Mouse (Mus musculus) thymus, adult 2 months (tissue): ENCODE data around the gene Olah.

Experiments
- CTCF ChIP-seq: fragments of 200-500 bp; IDR thresholded peaks from 2 replicates; pipeline ENCODE4 v1.5.1; 2012; ENCODE audit warnings: mild to moderate bottlenecking, control low read depth, low read length, moderate library complexity, borderline replicate concordance; ENCODE audit not compliant: control insufficient read depth, poor library complexity, insufficient read depth; ENCODE audit errors: extremely low read depth
- POLR2A ChIP-seq: fragments of 200-500 bp; IDR thresholded peaks from 2 replicates; pipeline ENCODE4 v1.6.1; 2012; ENCODE audit warnings: mild to moderate bottlenecking, low read length, control low read depth, moderate library complexity; ENCODE audit not compliant: control insufficient read depth, poor library complexity, insufficient read depth; ENCODE audit errors: extremely low read depth

GRCm38 (mm10) chr2:3435369-3436061 lies 38.5 kb upstream of the Olah start:
- TF ChIP-seq CTCF: no peak
- TF ChIP-seq POLR2A: no peak
